Mouse (Mus musculus): ENCODE data around the gene Egfl7. TPM values are rescaled to one million over a fixed set of nuclear protein-coding genes. Genes with fewer than 3 reads are reported as not detected.

The Egfl7 gene
- polyA plus RNA-seq, 1 experiment from 2014 or later = 50.2 TPM

- Histone ChIP-seq H3K4me2 (no peak overlapping the region), H3K27ac (no peak overlapping the region), H3K9ac (no peak overlapping the region), H3K4me1 (peaks cover 17% of the 10 kb centered on the region), H3K9me3 (replicated peaks) (no peaks in the 10 kb centered on the region), H3K27me3 (no peaks in the 10 kb centered on the region), H3K4me3 (no peak overlapping the region), H3K36me3 (ENCODE audit: poor library complexity, severe bottlenecking) (no peaks in the 10 kb centered on the region)
- no peak for ATAC-seq
- WGBS = 88% methylated on average over 9 of the region's 9 CpGs
These were observed 8.4 kb upstream of the Egfl7 start for GRCm38 (mm10) chr2:26571400-26571799.

- H3K27ac ChIP-seq = no peak overlapping the region
- ATAC-seq = no peak
- no peak overlapping the region for H3K4me2 ChIP-seq
- no peaks in the 10 kb centered on the region for H3K27me3 ChIP-seq
- no peaks in the 10 kb centered on the region for H3K9me3 ChIP-seq (replicated peaks)
- H3K36me3 ChIP-seq (ENCODE audit: poor library complexity, severe bottlenecking) = no peaks in the 10 kb centered on the region
- no peak overlapping the region for H3K4me3 ChIP-seq
- H3K9ac ChIP-seq = no peak overlapping the region
- H3K4me1 ChIP-seq = peaks cover 17% of the 10 kb centered on the region
- 74% methylated on average over 5 of the region's 5 CpGs for WGBS
These were observed 8.0 kb upstream of the Egfl7 start for GRCm38 (mm10) chr2:26571826-26572225.

- H3K36me3 ChIP-seq (ENCODE audit: poor library complexity, severe bottlenecking) = no peaks in the 10 kb centered on the region
- 68% methylated on average over 12 of the region's 12 CpGs for WGBS
- H3K27me3 ChIP-seq = no peaks in the 10 kb centered on the region
- no peak overlapping the region for H3K9ac ChIP-seq
- no peak overlapping the region for H3K4me3 ChIP-seq
- H3K4me2 ChIP-seq = no peak overlapping the region
- peak; percentile 48; the same call in 1 of the 2 replicates for ATAC-seq
- H3K9me3 ChIP-seq (replicated peaks) = no peaks in the 10 kb centered on the region
- H3K4me1 ChIP-seq = peaks cover 21% of the 10 kb centered on the region
- no peak overlapping the region; the same call in 1 of the 2 replicates for H3K27ac ChIP-seq
These were observed 6.4 kb upstream of the Egfl7 start for GRCm38 (mm10) chr2:26573396-26573795.

- Histone ChIP-seq H3K4me3 (no peak overlapping the region), H3K27me3 (no peaks in the 10 kb centered on the region), H3K9me3 (replicated peaks) (no peaks in the 10 kb centered on the region), H3K9ac (no peak overlapping the region), H3K4me2 (no peak overlapping the region), H3K36me3 (ENCODE audit: poor library complexity, severe bottlenecking) (no peaks in the 10 kb centered on the region), H3K4me1 (peaks cover 21% of the 10 kb centered on the region), H3K27ac (no peak overlapping the region; the same call in 1 of the 2 replicates)
- ATAC-seq = no peak
- 31% methylated on average over 5 of the region's 5 CpGs for WGBS
These were observed 6.0 kb upstream of the Egfl7 start for GRCm38 (mm10) chr2:26573807-26574206.

GRCm38 (mm10) chr2:26574862-26575261, 5.0 kb upstream of the Egfl7 start:
- ATAC-seq = no peak
- Histone ChIP-seq H3K4me2 (no peak overlapping the region), H3K27me3 (no peaks in the 10 kb centered on the region), H3K36me3 (ENCODE audit: poor library complexity, severe bottlenecking) (no peaks in the 10 kb centered on the region), H3K4me1 (peaks cover 21% of the 10 kb centered on the region), H3K4me3 (no peak overlapping the region), H3K27ac (no peak overlapping the region), H3K9me3 (replicated peaks) (no peaks in the 10 kb centered on the region), H3K9ac (no peak overlapping the region)
- 6% methylated on average over 5 of the region's 5 CpGs for WGBS

GRCm38 (mm10) chr2:26575378-26575777, 4.4 kb upstream of the Egfl7 start:
- Histone ChIP-seq H3K27ac (no peak overlapping the region), H3K4me3 (no peak overlapping the region), H3K9me3 (replicated peaks) (no peaks in the 10 kb centered on the region), H3K4me1 (peaks cover 21% of the 10 kb centered on the region), H3K4me2 (no peak overlapping the region), H3K9ac (no peak overlapping the region), H3K27me3 (no peaks in the 10 kb centered on the region), H3K36me3 (ENCODE audit: poor library complexity, severe bottlenecking) (no peaks in the 10 kb centered on the region)
- 88% methylated on average over 1 of the region's 1 CpGs for WGBS
- no peak for ATAC-seq

- ATAC-seq = no peak
- Histone ChIP-seq H3K27me3 (no peaks in the 10 kb centered on the region), H3K27ac (no peak overlapping the region), H3K36me3 (ENCODE audit: poor library complexity, severe bottlenecking) (no peaks in the 10 kb centered on the region), H3K4me1 (peaks cover 21% of the 10 kb centered on the region), H3K9me3 (replicated peaks) (no peaks in the 10 kb centered on the region), H3K4me3 (no peak overlapping the region), H3K9ac (no peak overlapping the region), H3K4me2 (no peak overlapping the region)
- 61% methylated on average over 4 of the region's 4 CpGs for WGBS
These were observed 3.9 kb upstream of the Egfl7 start for GRCm38 (mm10) chr2:26575865-26576264.

- Histone ChIP-seq H3K9ac (no peak overlapping the region), H3K4me3 (no peak overlapping the region), H3K4me2 (no peak overlapping the region), H3K36me3 (ENCODE audit: poor library complexity, severe bottlenecking) (no peaks in the 10 kb centered on the region), H3K27ac (no peak overlapping the region), H3K9me3 (replicated peaks) (no peaks in the 10 kb centered on the region), H3K27me3 (no peaks in the 10 kb centered on the region), H3K4me1 (peaks cover 21% of the 10 kb centered on the region)
- ATAC-seq = no peak
- 51% methylated on average over 4 of the region's 4 CpGs for WGBS
These were observed 3.4 kb upstream of the Egfl7 start for GRCm38 (mm10) chr2:26576462-26576861.

GRCm38 (mm10) chr2:26578369-26578768, 1.4 kb upstream of the Egfl7 start:
- Histone ChIP-seq H3K4me1 (peaks cover 23% of the 10 kb centered on the region), H3K27me3 (no peaks in the 10 kb centered on the region), H3K9me3 (replicated peaks) (no peaks in the 10 kb centered on the region), H3K4me3 (no peak overlapping the region), H3K9ac (no peak overlapping the region), H3K36me3 (ENCODE audit: poor library complexity, severe bottlenecking) (no peaks in the 10 kb centered on the region), H3K4me2 (no peak overlapping the region), H3K27ac (no peak overlapping the region)
- 57% methylated on average over 6 of the region's 6 CpGs for WGBS
- no peak for ATAC-seq

- WGBS = 85% methylated on average over 5 of the region's 5 CpGs
- Histone ChIP-seq H3K27me3 (no peaks in the 10 kb centered on the region), H3K36me3 (ENCODE audit: poor library complexity, severe bottlenecking) (no peaks in the 10 kb centered on the region), H3K9ac (no peak overlapping the region), H3K4me1 (peaks cover 10% of the 10 kb centered on the region; the same call in 1 of the 2 replicates), H3K4me2 (no peak overlapping the region), H3K9me3 (replicated peaks) (no peaks in the 10 kb centered on the region), H3K4me3 (no peak overlapping the region), H3K27ac (no peak overlapping the region)
- no peak for ATAC-seq
These were observed 937 bp downstream of the Egfl7 start for GRCm38 (mm10) chr2:26580751-26581150.

GRCm38 (mm10) chr2:26582203-26582602, 2.4 kb downstream of the Egfl7 start:
- Histone ChIP-seq H3K4me2 (no peak overlapping the region), H3K4me1 (peaks cover 19% of the 10 kb centered on the region; the same call in 1 of the 2 replicates), H3K9me3 (replicated peaks) (no peaks in the 10 kb centered on the region), H3K27ac (no peak overlapping the region), H3K27me3 (no peaks in the 10 kb centered on the region), H3K36me3 (ENCODE audit: poor library complexity, severe bottlenecking) (no peaks in the 10 kb centered on the region), H3K4me3 (no peak overlapping the region), H3K9ac (no peak overlapping the region)
- WGBS = 54% methylated on average over 2 of the region's 2 CpGs
- ATAC-seq = no peak

GRCm38 (mm10) chr2:26582741-26583140, 2.9 kb downstream of the Egfl7 start:
- H3K4me1 ChIP-seq = peaks cover 19% of the 10 kb centered on the region; the same call in 1 of the 2 replicates
- H3K9me3 ChIP-seq (replicated peaks) = no peaks in the 10 kb centered on the region
- WGBS = 71% methylated on average over 7 of the region's 7 CpGs
- no peak overlapping the region for H3K9ac ChIP-seq
- no peak overlapping the region for H3K4me2 ChIP-seq
- no peaks in the 10 kb centered on the region for H3K27me3 ChIP-seq
- H3K27ac ChIP-seq = peak overlapping the region; percentile 35
- H3K36me3 ChIP-seq (ENCODE audit: poor library complexity, severe bottlenecking) = no peaks in the 10 kb centered on the region
- ATAC-seq = no peak
- H3K4me3 ChIP-seq = no peak overlapping the region

GRCm38 (mm10) chr2:26583640-26584039, 3.8 kb downstream of the Egfl7 start:
- Histone ChIP-seq H3K27ac (no peak overlapping the region), H3K36me3 (ENCODE audit: poor library complexity, severe bottlenecking) (no peaks in the 10 kb centered on the region), H3K4me2 (no peak overlapping the region), H3K9me3 (replicated peaks) (no peaks in the 10 kb centered on the region), H3K27me3 (no peaks in the 10 kb centered on the region), H3K9ac (no peak overlapping the region), H3K4me1 (peaks cover 15% of the 10 kb centered on the region; the same call in 1 of the 2 replicates), H3K4me3 (no peak overlapping the region)
- WGBS = 71% methylated on average over 11 of the region's 11 CpGs
- ATAC-seq = no peak
